Mouse (Mus musculus) limb, embryonic 12.5 days (tissue): ENCODE measurements around the gene Ano5. TPM values are rescaled to one million over a fixed set of nuclear protein-coding genes. Genes with fewer than 3 reads are reported as not detected.

Experiments used
- ATAC-seq: fragments of 200-750 bp; cut with Nextera tagmentation; 2 replicates; pipeline ENCODE4 v1.8.0; 2017; ENCODE audit warnings: low read depth, moderate TSS enrichment; ENCODE audit not compliant: insufficient number of reproducible peaks, insufficient read depth, low FRiP score, low TSS enrichment
- H3K27ac ChIP-seq: fragments of 300-500 bp; sonication (generic); 2 replicates; pipeline ENCODE4 v1.5.1; 2016; ENCODE audit warnings: mild to moderate bottlenecking, moderate library complexity
- H3K27me3 ChIP-seq: fragments of 300-500 bp; sonication (generic); 2 replicates; pipeline ENCODE4 v1.6.1; 2016; ENCODE audit warnings: mild to moderate bottlenecking, moderate library complexity
- H3K36me3 ChIP-seq: fragments of 300-500 bp; sonication (generic); 2 replicates; pipeline ENCODE4 v1.6.1; 2016; ENCODE audit warnings: mild to moderate bottlenecking, moderate library complexity
- H3K4me1 ChIP-seq: fragments of 300-500 bp; sonication (generic); replicated peaks from 2 replicates; pipeline ENCODE4 v1.6.1; 2016
- H3K4me2 ChIP-seq: fragments of 300-500 bp; sonication (generic); 2 replicates; pipeline ENCODE4 v1.6.1; 2016; ENCODE audit warnings: mild to moderate bottlenecking, moderate library complexity
- H3K4me3 ChIP-seq: fragments of 300-500 bp; sonication (generic); replicated peaks from 2 replicates; pipeline ENCODE4 v1.5.1; 2016; ENCODE audit warnings: mild to moderate bottlenecking
- H3K9ac ChIP-seq: fragments of 300-500 bp; sonication (generic); replicated peaks from 2 replicates; pipeline ENCODE4 v1.6.1; 2016; ENCODE audit warnings: mild to moderate bottlenecking, moderate library complexity
- H3K9me3 ChIP-seq: fragments of 300-500 bp; sonication (generic); 2 replicates; pipeline ENCODE4 v1.6.1; 2016; ENCODE audit warnings: mild to moderate bottlenecking, moderate library complexity
- WGBS: fragments of 180-500 bp; shearing (Covaris S2); methylation state at CpG from one replicate; pipeline ENCODE4 v1.1.7; 2016; 5-methylcytosine and 5-hydroxymethylcytosine counted together
- polyA plus RNA-seq: library from polyadenylated mRNA; unstranded; fragments of >200 nt; fragmentation: Nextera tagmentation; extraction: Ambion mirVana; gene quantifications from 2 replicates; pipeline ENCODE4 v1.2.1, GENCODE M21; 2016

The Ano5 gene
- polyA plus RNA-seq, 1 experiment from 2014 or later = 0.09 TPM

GRCm38 (mm10) chr7:51619977-51620376 is 109.1 kb downstream of the Ano5 start:
- Histone ChIP-seq H3K36me3 (no peaks in the 10 kb centered on the region), H3K4me2 (no peak overlapping the region), H3K4me1 (peaks cover 4% of the 10 kb centered on the region; the same call in 1 of the 2 replicates), H3K27ac (no peak overlapping the region), H3K4me3 (no peak overlapping the region), H3K27me3 (peaks cover 38% of the 10 kb centered on the region), H3K9ac (no peak overlapping the region), H3K9me3 (no peaks in the 10 kb centered on the region)
- WGBS = 47% methylated on average over 1 of the region's 1 CpGs
- no peak for ATAC-seq

- peaks cover 56% of the 10 kb centered on the region for H3K27me3 ChIP-seq
These were observed 110.9 kb downstream of the Ano5 start, which contains the start of gene Slc17a6 for GRCm38 (mm10) chr7:51621694-51622145. Gene Slc17a6 (plus strand): TSS chr7:51622006.

GRCm38 (mm10) chr7:51622196-51622595 is 111.4 kb downstream of the Ano5 start:
- Histone ChIP-seq H3K4me2 (no peak overlapping the region), H3K9me3 (no peaks in the 10 kb centered on the region), H3K27me3 (peaks cover 61% of the 10 kb centered on the region), H3K4me3 (no peak overlapping the region), H3K27ac (no peak overlapping the region), H3K36me3 (no peaks in the 10 kb centered on the region), H3K4me1 (peaks cover 12% of the 10 kb centered on the region), H3K9ac (no peak overlapping the region)
- ATAC-seq = no peak
- WGBS = 1% methylated on average over 18 of the region's 18 CpGs

More at GRCm38 (mm10) chr7:51621694-51622145, 110.9 kb downstream of the Ano5 start, which contains the start of gene Slc17a6:
- under 1% methylated on average over 23 of the region's 23 CpGs for WGBS
- ATAC-seq = no peak
- Histone ChIP-seq H3K4me3 (no peak within 1 kb of the TSS), H3K4me1 (peaks cover 7% of the 10 kb centered on the region; the same call in 1 of the 2 replicates), H3K9ac (no peak within 1 kb of the TSS), H3K9me3 (no peaks in the 10 kb centered on the region), H3K4me2 (peak within 1 kb of the TSS; percentile 26; the same call in 1 of the 2 replicates), H3K27ac (no peak within 1 kb of the TSS), H3K36me3 (no peaks in the 10 kb centered on the region)

GRCm38 (mm10) chr7:51622666-51623065 is 111.8 kb downstream of the Ano5 start:
- WGBS = 3% methylated on average over 5 of the region's 5 CpGs

GRCm38 (mm10) chr7:51624336-51624897 is 113.6 kb downstream of the Ano5 start:
- Histone ChIP-seq H3K9ac (no peak overlapping the region), H3K9me3 (no peaks in the 10 kb centered on the region), H3K36me3 (no peaks in the 10 kb centered on the region), H3K4me1 (peaks cover 16% of the 10 kb centered on the region), H3K27me3 (peaks cover 78% of the 10 kb centered on the region), H3K4me3 (no peak overlapping the region), H3K27ac (no peak overlapping the region), H3K4me2 (no peak overlapping the region)
- ATAC-seq = no peak
- 3% methylated on average over 4 of the region's 4 CpGs for WGBS

More at GRCm38 (mm10) chr7:51622666-51623065, 111.8 kb downstream of the Ano5 start:
- H3K27me3 ChIP-seq = peaks cover 65% of the 10 kb centered on the region
- ATAC-seq = no peak
- H3K36me3 ChIP-seq = no peaks in the 10 kb centered on the region
- H3K4me2 ChIP-seq = no peak overlapping the region
- H3K4me1 ChIP-seq = peaks cover 16% of the 10 kb centered on the region
- H3K27ac ChIP-seq = no peak overlapping the region
- no peaks in the 10 kb centered on the region for H3K9me3 ChIP-seq
- H3K9ac ChIP-seq = no peak overlapping the region
- H3K4me3 ChIP-seq = no peak overlapping the region

- Histone ChIP-seq H3K4me2 (peak overlapping the region; percentile 3; the same call in 1 of the 2 replicates), H3K9me3 (no peaks in the 10 kb centered on the region)
These were observed 114.3 kb downstream of the Ano5 start for GRCm38 (mm10) chr7:51625161-51625560.

GRCm38 (mm10) chr7:51625591-51626255 is 114.9 kb downstream of the Ano5 start:
- peaks cover 74% of the 10 kb centered on the region for H3K27me3 ChIP-seq
- no peak for ATAC-seq
- peaks cover 16% of the 10 kb centered on the region for H3K4me1 ChIP-seq
- H3K4me3 ChIP-seq = no peak overlapping the region
- H3K4me2 ChIP-seq = peak overlapping the region; percentile 3; the same call in 1 of the 2 replicates
- no peaks in the 10 kb centered on the region for H3K9me3 ChIP-seq
- no peak overlapping the region for H3K9ac ChIP-seq
- H3K27ac ChIP-seq = no peak overlapping the region
- no peaks in the 10 kb centered on the region for H3K36me3 ChIP-seq
- WGBS = under 1% methylated on average over 11 of the region's 11 CpGs

More at GRCm38 (mm10) chr7:51625161-51625560, 114.3 kb downstream of the Ano5 start:
- Histone ChIP-seq H3K9ac (no peak overlapping the region), H3K4me1 (peaks cover 16% of the 10 kb centered on the region), H3K36me3 (no peaks in the 10 kb centered on the region), H3K27me3 (peaks cover 76% of the 10 kb centered on the region), H3K27ac (no peak overlapping the region), H3K4me3 (no peak overlapping the region)
- WGBS = under 1% methylated on average over 23 of the region's 23 CpGs
- 0 out of 2 replicates have a peak, but pooled peaks have one; percentile 32 for ATAC-seq

GRCm38 (mm10) chr7:51626451-51627000 is 115.7 kb downstream of the Ano5 start:
- Histone ChIP-seq H3K9me3 (no peaks in the 10 kb centered on the region), H3K27me3 (peaks cover 77% of the 10 kb centered on the region), H3K9ac (no peak overlapping the region), H3K27ac (no peak overlapping the region), H3K4me1 (peaks cover 16% of the 10 kb centered on the region), H3K36me3 (no peaks in the 10 kb centered on the region), H3K4me3 (no peak overlapping the region), H3K4me2 (peak overlapping the region; percentile 36; the same call in 1 of the 2 replicates)
- 2% methylated on average over 16 of the region's 16 CpGs for WGBS
- no peak for ATAC-seq

- Histone ChIP-seq H3K27ac (no peak overlapping the region), H3K4me1 (peaks cover 14% of the 10 kb centered on the region), H3K4me3 (peak overlapping the region; percentile 24), H3K4me2 (peak overlapping the region; percentile 36), H3K36me3 (no peaks in the 10 kb centered on the region), H3K9me3 (no peaks in the 10 kb centered on the region), H3K9ac (no peak overlapping the region), H3K27me3 (peaks cover 73% of the 10 kb centered on the region)
- WGBS = 1% methylated on average over 26 of the region's 26 CpGs
- peak; percentile 53; the same call in 1 of the 2 replicates for ATAC-seq
These were observed 116.3 kb downstream of the Ano5 start for GRCm38 (mm10) chr7:51627001-51627631.

- Histone ChIP-seq H3K36me3 (no peaks in the 10 kb centered on the region), H3K4me2 (peak overlapping the region; percentile 36), H3K27me3 (peaks cover 71% of the 10 kb centered on the region), H3K9ac (no peak overlapping the region), H3K9me3 (no peaks in the 10 kb centered on the region), H3K4me1 (peaks cover 14% of the 10 kb centered on the region), H3K27ac (no peak overlapping the region), H3K4me3 (no peak overlapping the region)
- ATAC-seq = no peak
- 1% methylated on average over 9 of the region's 9 CpGs for WGBS
These were observed 116.8 kb downstream of the Ano5 start for GRCm38 (mm10) chr7:51627666-51628065.

GRCm38 (mm10) chr7:51628349-51628748 is 117.5 kb downstream of the Ano5 start:
- no peak for ATAC-seq
- H3K27ac ChIP-seq = no peak overlapping the region
- H3K4me1 ChIP-seq = peaks cover 14% of the 10 kb centered on the region
- H3K4me2 ChIP-seq = no peak overlapping the region
- 2% methylated on average over 9 of the region's 9 CpGs for WGBS
- H3K36me3 ChIP-seq = no peaks in the 10 kb centered on the region
- no peaks in the 10 kb centered on the region for H3K9me3 ChIP-seq
- no peak overlapping the region for H3K9ac ChIP-seq
- H3K27me3 ChIP-seq = peaks cover 75% of the 10 kb centered on the region
- no peak overlapping the region for H3K4me3 ChIP-seq
